Mouse (Mus musculus) CD8-positive naive resting alpha-beta T cell, adult 2 months (primary cell): ENCODE results near the gene Pcdh7.

ENCODE experiments used
- DNase-seq, 2 experiments: peaks; one replicate each; pipeline ENCODE4 v3.0.0; 2022; ENCODE audit warnings: low read depth in 2 of 2, low spot score in 2 of 2

The Pcdh7 gene

GRCm38 (mm10) chr5:57745879-57746278 is 28.1 kb downstream of the Pcdh7 start:
- DNase-seq: no peak

GRCm38 (mm10) chr5:57750320-57750719 is 32.6 kb downstream of the Pcdh7 start:
- no peak for DNase-seq

- DNase-seq: no peak
Observed at GRCm38 (mm10) chr5:57755791-57756190, 38.0 kb downstream of the Pcdh7 start.

- DNase-seq: no peak
Observed at GRCm38 (mm10) chr5:57756726-57757424, 39.1 kb downstream of the Pcdh7 start.

- DNase-seq: no peak
Observed at GRCm38 (mm10) chr5:57757436-57757898, 39.7 kb downstream of the Pcdh7 start.

GRCm38 (mm10) chr5:57758968-57759367 is 41.2 kb downstream of the Pcdh7 start:
- DNase-seq: no peak

GRCm38 (mm10) chr5:57760069-57761063 is 42.6 kb downstream of the Pcdh7 start:
- no peak for DNase-seq

GRCm38 (mm10) chr5:57765356-57765755 is 47.6 kb downstream of the Pcdh7 start:
- no peak for DNase-seq

GRCm38 (mm10) chr5:57767346-57767745 is 49.6 kb downstream of the Pcdh7 start:
- no peak for DNase-seq

- no peak for DNase-seq
Observed at GRCm38 (mm10) chr5:57768469-57769022, 50.8 kb downstream of the Pcdh7 start.

GRCm38 (mm10) chr5:57769644-57770043 is 51.9 kb downstream of the Pcdh7 start:
- no peak for DNase-seq

- no peak for DNase-seq
Observed at GRCm38 (mm10) chr5:57770364-57770763, 52.6 kb downstream of the Pcdh7 start.

- DNase-seq: no peak
Observed at GRCm38 (mm10) chr5:57771122-57771521, 53.4 kb downstream of the Pcdh7 start.

GRCm38 (mm10) chr5:57772711-57773110 is 54.9 kb downstream of the Pcdh7 start:
- no peak for DNase-seq

- no peak for DNase-seq
Observed at GRCm38 (mm10) chr5:57774496-57774895, 56.7 kb downstream of the Pcdh7 start.

- DNase-seq: no peak
Observed at GRCm38 (mm10) chr5:57778093-57778492, 60.3 kb downstream of the Pcdh7 start.

- DNase-seq: no peak
Observed at GRCm38 (mm10) chr5:57779951-57780350, 62.2 kb downstream of the Pcdh7 start.

- no peak for DNase-seq
Observed at GRCm38 (mm10) chr5:57780574-57780973, 62.8 kb downstream of the Pcdh7 start.

- DNase-seq: no peak
Observed at GRCm38 (mm10) chr5:57781950-57782349, 64.2 kb downstream of the Pcdh7 start.

GRCm38 (mm10) chr5:57782546-57782945 is 64.8 kb downstream of the Pcdh7 start:
- no peak for DNase-seq

GRCm38 (mm10) chr5:57788775-57789509 is 71.2 kb downstream of the Pcdh7 start:
- no peak for DNase-seq
